21 mouse cellular contexts compared by ENCODE assay signal in genomic region chr3:124788181-124788580, GRCm38 (mm10).
DNase-seq lines count a peak whose midpoint lies in the region; ATAC-seq lines count a peak whose summit lies in the region.
"Had no signal": no experiment of that assay in that cellular context is flagged by ENCODE, and none has a peak within 500 bp of the region (broad histone marks: within the 10 kb centered on the region; RNA-seq: fewer than 3 reads in every experiment).

No protein-coding gene starts in this region.

- no peak overlapping the region for H3K27ac ChIP-seq in heart, embryonic 11.5 days (ENCODE audit: low read depth, low read length)
- no peak overlapping the region for H3K27ac ChIP-seq in neural tube, embryonic 11.5 days (ENCODE audit: low read depth, low read length)

- H3K9ac ChIP-seq in heart, embryonic 11.5 days (ENCODE audit: low read depth, low read length), result no peak overlapping the region
- no peak overlapping the region for H3K9ac ChIP-seq in neural tube, embryonic 11.5 days (ENCODE audit: low read length)

- H3K9me3 ChIP-seq in heart, embryonic 11.5 days (replicated peaks; ENCODE audit: control insufficient read depth, low read length), result no peaks in the 10 kb centered on the region
- no peaks in the 10 kb centered on the region for H3K9me3 ChIP-seq in neural tube, embryonic 11.5 days (ENCODE audit: control insufficient read depth, low read length)
- H3K9me3 ChIP-seq: G1E had no signal

- H3K4me2 ChIP-seq in heart, embryonic 11.5 days, result no peak overlapping the region
- H3K4me2 ChIP-seq in neural tube, embryonic 11.5 days (ENCODE audit: low read depth), result no peak overlapping the region

- H3K36me3 ChIP-seq in heart, embryonic 11.5 days (ENCODE audit: control insufficient read depth, insufficient read depth, low read length), result no peaks in the 10 kb centered on the region
- H3K36me3 ChIP-seq in neural tube, embryonic 11.5 days (ENCODE audit: control insufficient read depth, insufficient read depth, low read length), result no peaks in the 10 kb centered on the region
- H3K36me3 ChIP-seq: G1E had no signal

- no peak overlapping the region for H3K4me3 ChIP-seq in heart, embryonic 11.5 days (ENCODE audit: low read depth, low read length)
- H3K4me3 ChIP-seq in neural tube, embryonic 11.5 days (ENCODE audit: low read depth, low read length), result no peak overlapping the region

- no peak for ATAC-seq in heart, embryonic 11.5 days (replicated peaks; ENCODE audit: insufficient number of reproducible peaks, low FRiP score, low TSS enrichment)
- ATAC-seq in neural tube, embryonic 11.5 days (ENCODE audit: insufficient read depth, low FRiP score, low TSS enrichment), result peak; percentile 51; the same call in 1 of the 2 replicates
- peak; percentile 42; the same call in 1 of the 2 replicates for ATAC-seq in erythroid progenitor cell, adult 5-6 weeks (replicated peaks; ENCODE audit: low FRiP score, poor library complexity, severe bottlenecking)
- ATAC-seq: activated CD4-positive, CD25-positive, alpha-beta regulatory T cell, adult 4 months; CD4-positive, CD25-positive, alpha-beta regulatory T cell, adult 4 months; Patski had no signal

- H3K4me1 ChIP-seq in heart, embryonic 11.5 days (ENCODE audit: control insufficient read depth, insufficient read depth, low read length), result no peaks in the 10 kb centered on the region
- H3K4me1 ChIP-seq in neural tube, embryonic 11.5 days (ENCODE audit: control insufficient read depth, insufficient read depth, low read length), result no peaks in the 10 kb centered on the region

- peak; percentile 56 for DNase-seq in heart, adult 11 months
- DNase-seq in neural tube, embryonic 11.5 days (ENCODE audit: low spot score), result no peak
- no peak for DNase-seq in neural tube, embryonic 10.5 days (ENCODE audit: extremely low spot score, low spot score)
- DNase-seq in kidney, adult 9 months, result no peak
- DNase-seq: adrenal gland, adult 2 months; adrenal gland, adult 8-10 months; adrenal gland, postnatal 10 days; adrenal gland, postnatal 14 days; adrenal gland, postnatal 25 days; adrenal gland, postnatal 36 days; B cell, adult 2 months; cerebellum, adult 11 months; cerebellum, adult 11-12 months; cerebellum, adult 18-20 months had no signal

- 61% methylated on average over 1 of the region's 1 CpGs for WGBS in heart, embryonic 11.5 days (ENCODE audit: insufficient replicate concordance)
- WGBS in neural tube, embryonic 11.5 days, result 70% methylated on average over 1 of the region's 1 CpGs

- no peaks in the 10 kb centered on the region for H3K27me3 ChIP-seq in heart, embryonic 11.5 days (ENCODE audit: control insufficient read depth, insufficient read depth, low read length)
- H3K27me3 ChIP-seq in neural tube, embryonic 11.5 days (ENCODE audit: control insufficient read depth, insufficient read depth, low read length), result no peaks in the 10 kb centered on the region
- H3K27me3 ChIP-seq: CH12.LX, Patski had no signal
